Mouse (Mus musculus): ENCODE measurements at regions not wholly inside any gene's neighbourhood (a gene's known extent, or its start where the extent isn't known, plus 50 kb on each side); places are given as distances from the start of the nearest gene placed in this dataset.

- TF ChIP-seq CTCF (IDR thresholded peaks at IDR 0.05; ENCODE audit: insufficient read depth, low read length) (no peak), POLR2A (IDR thresholded peaks at IDR 0.05; ENCODE audit: borderline replicate concordance, extremely low read depth, low read depth, low read length) (no peak)
These were observed 1400.5 kb upstream of the Lrrc6 start for GRCm38 (mm10) chr15:67901191-67901601.

All from lung, adult 2 months (tissue).